Mouse (Mus musculus) limb, embryonic 14.5 days (tissue): ENCODE measurements at regions not wholly inside any gene's neighbourhood (a gene's known extent, or its start where the extent isn't known, plus 50 kb on each side); places are given as distances from the start of the nearest gene placed in this dataset.
"Not testable (repeated sequence)": the region's sequence is repeated elsewhere in the genome, so short reads cannot be mapped to it uniquely, and the experiment has no call there.

ENCODE experiments used
- ATAC-seq: fragments of 200-750 bp; cut with Nextera tagmentation; 2 replicates; pipeline ENCODE4 v1.8.0; 2017; ENCODE audit warnings: low read depth, moderate number of reproducible peaks, moderate TSS enrichment; ENCODE audit not compliant: low FRiP score
- DNase-seq: peaks from one replicate; pipeline ENCODE4 v3.0.0-alpha.2; 2015; ENCODE audit warnings: low spot score
- H3K27ac ChIP-seq: fragments of 300-500 bp; sonication (generic); replicated peaks from 2 replicates; pipeline ENCODE4 v1.5.1; 2014; ENCODE audit warnings: low read depth, mild to moderate bottlenecking, low read length, moderate library complexity, mixed read lengths
- H3K27me3 ChIP-seq: fragments of 300-500 bp; sonication (generic); 2 replicates; pipeline ENCODE4 v1.6.1; 2014; ENCODE audit warnings: low read length, mixed read lengths; ENCODE audit not compliant: control insufficient read depth, insufficient read depth
- H3K36me3 ChIP-seq: fragments of 300-500 bp; sonication (generic); 2 replicates; pipeline ENCODE4 v1.6.1; 2014; ENCODE audit warnings: mild to moderate bottlenecking, low read length, moderate library complexity, mixed read lengths; ENCODE audit not compliant: control insufficient read depth, insufficient read depth
- H3K4me1 ChIP-seq: fragments of 300-500 bp; sonication (generic); 2 replicates; pipeline ENCODE4 v1.6.1; 2014; ENCODE audit warnings: antibody characterized with exemption, low read length, mixed read lengths; ENCODE audit not compliant: control insufficient read depth, insufficient read depth
- H3K4me2 ChIP-seq: fragments of 300-500 bp; sonication (generic); replicated peaks from 2 replicates; pipeline ENCODE4 v1.6.1; 2014; ENCODE audit warnings: low read depth, mild to moderate bottlenecking, low read length, moderate library complexity; ENCODE audit not compliant: severe bottlenecking
- H3K4me3 ChIP-seq: fragments of 300-500 bp; sonication (generic); replicated peaks from 2 replicates; pipeline ENCODE4 v1.5.1; 2014; ENCODE audit warnings: low read length
- H3K9ac ChIP-seq: fragments of 300-500 bp; sonication (generic); 2 replicates; pipeline ENCODE4 v1.6.1; 2014; ENCODE audit warnings: mild to moderate bottlenecking, low read depth, low read length, moderate library complexity; ENCODE audit not compliant: severe bottlenecking
- H3K9me3 ChIP-seq: fragments of 300-500 bp; sonication (generic); 2 replicates; pipeline ENCODE4 v1.6.1; 2016; ENCODE audit warnings: low read length; ENCODE audit not compliant: control insufficient read depth
- POLR2A ChIP-seq: fragments of 200-500 bp; IDR thresholded peaks from 2 replicates; pipeline ENCODE4 v1.8.0; 2012; ENCODE audit warnings: inconsistent platforms, mild to moderate bottlenecking, moderate library complexity, borderline replicate concordance; ENCODE audit not compliant: insufficient read depth, insufficient read length; ENCODE audit errors: extremely low read depth
- WGBS: fragments of 180-500 bp; shearing (Covaris S2); extraction: QIAGEN DNeasy Blood & Tissue Kit; methylation state at CpG from one replicate; pipeline ENCODE4 v1.1.7; 2014; 5-methylcytosine and 5-hydroxymethylcytosine counted together

- no peak overlapping the region for H3K4me2 ChIP-seq
- H3K27me3 ChIP-seq, result no peaks in the 10 kb centered on the region
- peaks cover 12% of the 10 kb centered on the region for H3K4me1 ChIP-seq
- H3K36me3 ChIP-seq, result no peaks in the 10 kb centered on the region
- no peak overlapping the region for H3K4me3 ChIP-seq
- no peak overlapping the region for H3K27ac ChIP-seq
- ATAC-seq, result no peak
- no peak for DNase-seq
- TF ChIP-seq POLR2A, result no peak
- WGBS, result 79% methylated on average over 4 of the region's 4 CpGs
- H3K9me3 ChIP-seq, result no peaks in the 10 kb centered on the region
- no peak overlapping the region for H3K9ac ChIP-seq
Observed at GRCm38 (mm10) chr14:60557020-60557419, 76.8 kb upstream of the Spata13 start.

- Histone ChIP-seq H3K4me1 (peaks cover 8% of the 10 kb centered on the region), H3K4me3 (no peak overlapping the region), H3K36me3 (no peaks in the 10 kb centered on the region), H3K9ac (no peak overlapping the region), H3K27ac (no peak overlapping the region), H3K27me3 (no peaks in the 10 kb centered on the region), H3K4me2 (no peak overlapping the region), H3K9me3 (no peaks in the 10 kb centered on the region)
- DNase-seq (peak; percentile 45), ATAC-seq (no peak)
- WGBS, result 47% methylated on average over 5 of the region's 5 CpGs
- no peak for TF ChIP-seq POLR2A
Observed at GRCm38 (mm10) chr14:60559376-60559775, 74.4 kb upstream of the Spata13 start.

GRCm38 (mm10) chr14:60559826-60560529 lies 73.8 kb upstream of the Spata13 start:
- H3K4me3 ChIP-seq, result no peak overlapping the region
- DNase-seq (no peak), ATAC-seq (no peak)
- H3K9me3 ChIP-seq, result no peaks in the 10 kb centered on the region
- WGBS, result 74% methylated on average over 13 of the region's 13 CpGs
- H3K27ac ChIP-seq, result no peak overlapping the region
- no peaks in the 10 kb centered on the region for H3K36me3 ChIP-seq
- TF ChIP-seq POLR2A, result no peak
- no peak overlapping the region for H3K9ac ChIP-seq
- no peaks in the 10 kb centered on the region for H3K27me3 ChIP-seq
- H3K4me2 ChIP-seq, result no peak overlapping the region
- H3K4me1 ChIP-seq, result peaks cover 5% of the 10 kb centered on the region; the same call in 1 of the 2 replicates

- ATAC-seq, result no peak
- Histone ChIP-seq H3K4me3 (no peak overlapping the region), H3K36me3 (no peaks in the 10 kb centered on the region), H3K4me1 (no peaks in the 10 kb centered on the region), H3K4me2 (no peak overlapping the region), H3K27ac (no peak overlapping the region), H3K9ac (no peak overlapping the region), H3K27me3 (no peaks in the 10 kb centered on the region), H3K9me3 (no peaks in the 10 kb centered on the region)
- 69% methylated on average over 5 of the region's 5 CpGs for WGBS
- no peak for DNase-seq
- no peak for TF ChIP-seq POLR2A
Observed at GRCm38 (mm10) chr14:60576281-60576680, 57.5 kb upstream of the Spata13 start.

GRCm38 (mm10) chr14:60580131-60580530 lies 53.7 kb upstream of the Spata13 start:
- H3K36me3 ChIP-seq, ATAC-seq, DNase-seq, H3K4me1 ChIP-seq, H3K9ac ChIP-seq, H3K4me3 ChIP-seq, H3K4me2 ChIP-seq, H3K9me3 ChIP-seq, H3K27ac ChIP-seq, H3K27me3 ChIP-seq: not testable (repeated sequence)
